Mouse (Mus musculus) small intestine, adult 2 months (tissue): ENCODE results near the gene Nrd1.

Experiments
- CTCF ChIP-seq: fragments of 200-500 bp; IDR thresholded peaks from 2 replicates; pipeline ENCODE4 v1.5.1; 2012; ENCODE audit warnings: low read depth, mild to moderate bottlenecking, control low read depth, inconsistent platforms, low read length, moderate library complexity, mixed read lengths; ENCODE audit not compliant: insufficient replicate concordance, insufficient read length; ENCODE audit errors: extremely low read depth
- POLR2A ChIP-seq: fragments of 200-500 bp; IDR thresholded peaks from 2 replicates; pipeline ENCODE4 v1.6.1; 2012; ENCODE audit warnings: low read depth, mild to moderate bottlenecking, control low read depth, inconsistent platforms, low read length, moderate library complexity

- no peak for TF ChIP-seq CTCF
- TF ChIP-seq POLR2A, result no peak
Observed at GRCm38 (mm10) chr4:109089999-109090398, 89.5 kb downstream of the Nrd1 start.
